Mouse (Mus musculus): ENCODE results near the gene Nol3. TPM values are rescaled to one million over a fixed set of nuclear protein-coding genes. Genes with fewer than 3 reads are reported as not detected.

Nol3 gene
- polyA plus RNA-seq, 1 experiment from 2014 or later: 5.2 TPM

DNA sequence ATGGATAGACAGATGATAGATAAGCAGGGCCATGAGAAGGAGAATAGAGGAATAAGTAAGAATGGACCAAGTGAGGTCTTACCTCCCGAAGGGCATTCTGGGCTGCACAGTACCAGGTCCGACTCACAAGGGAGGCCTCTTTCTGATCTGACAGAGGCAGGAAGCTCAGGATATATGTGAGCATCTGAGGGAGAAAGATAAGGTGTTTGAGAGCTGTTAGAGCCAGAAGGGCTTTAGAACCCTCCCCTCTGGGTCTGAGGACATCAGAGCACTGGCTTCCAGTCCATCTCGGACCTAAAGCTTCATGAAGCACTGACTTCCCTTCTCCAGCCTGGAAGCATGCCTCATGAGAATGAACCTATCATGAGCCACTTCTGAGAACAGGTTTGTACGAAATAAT lies 47.2 kb downstream of the Nol3 start:
- no peak for ATAC-seq (replicated peaks; ENCODE audit: extremely low read depth, insufficient read depth, low FRiP score)
- peaks cover 11% of the 10 kb centered on the region for H3K36me3 ChIP-seq (ENCODE audit: control insufficient read depth, insufficient read depth)
- H3K9ac ChIP-seq (ENCODE audit: low read length): no peak overlapping the region
- H3K4me1 ChIP-seq (ENCODE audit: control insufficient read depth, insufficient read depth, low read length): peaks cover 17% of the 10 kb centered on the region
- H3K9me3 ChIP-seq (replicated peaks; ENCODE audit: control insufficient read depth, low read length): no peaks in the 10 kb centered on the region
- H3K4me3 ChIP-seq (ENCODE audit: low read length): no peak overlapping the region
- 80% methylated on average over 4 of the region's 4 CpGs for WGBS
- no peak overlapping the region for H3K4me2 ChIP-seq (ENCODE audit: low read depth, low read length)
- no peaks in the 10 kb centered on the region for H3K27me3 ChIP-seq (ENCODE audit: control insufficient read depth, insufficient read depth, low read length)
- H3K27ac ChIP-seq (ENCODE audit: low read length): no peak overlapping the region

DNA sequence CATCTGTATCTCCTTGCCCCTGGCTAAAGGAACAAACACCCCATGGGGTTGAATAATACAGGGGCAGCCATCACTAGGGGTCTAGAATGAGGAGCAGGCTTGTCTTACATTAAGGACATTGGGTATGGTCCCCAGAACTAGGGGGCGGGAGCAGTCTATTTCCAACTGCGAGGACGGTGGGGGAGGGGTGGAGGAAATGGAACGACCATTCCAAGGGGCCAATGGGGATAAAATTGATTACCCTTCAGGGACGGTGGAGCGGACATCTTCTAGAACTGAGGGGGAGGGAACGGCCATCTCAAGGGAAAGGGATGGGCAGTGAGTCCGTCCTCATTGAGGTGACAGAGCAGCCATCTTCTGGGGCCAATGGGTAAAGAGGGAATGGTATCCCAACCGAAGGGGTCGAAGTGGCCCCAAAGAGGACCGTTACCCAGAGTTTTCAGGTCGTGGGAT lies 49.7 kb downstream of the Nol3 start:
- peaks cover 32% of the 10 kb centered on the region for H3K36me3 ChIP-seq (ENCODE audit: control insufficient read depth, insufficient read depth)

DNA sequence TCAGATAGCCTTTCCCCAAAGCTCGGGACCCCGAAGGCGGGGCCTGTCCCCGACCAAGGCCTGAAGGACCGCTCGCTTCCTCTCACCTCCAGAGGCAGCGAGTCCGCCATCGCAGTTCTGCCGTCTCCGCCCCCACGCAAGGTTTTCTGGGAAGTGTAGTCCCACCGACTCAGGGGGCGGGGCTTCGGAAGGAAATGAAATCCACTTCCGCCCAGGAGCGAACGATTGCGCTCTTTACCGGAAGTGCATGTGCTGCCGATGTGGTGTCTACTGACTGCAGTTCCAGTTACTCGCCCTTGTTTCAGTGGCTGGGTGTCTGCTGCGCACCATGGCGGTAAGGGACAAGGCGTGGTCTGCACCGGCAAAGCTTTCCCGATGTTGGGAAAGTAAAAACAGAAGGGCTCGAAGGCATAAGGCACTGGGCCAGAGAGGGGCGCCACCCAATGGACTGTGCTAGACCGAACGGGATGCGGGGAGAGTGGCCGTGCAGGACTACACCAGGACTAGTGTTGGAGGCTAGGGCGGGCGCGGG lies 50.3 kb downstream of the Nol3 start, which contains the start of the genes Lrrc29 and Tmem208:
Lrrc29 (minus strand) TSS at position 138 of the 532 bp plus-strand sequence.
Tmem208 (plus strand) TSS at position 214 of the 532 bp plus-strand sequence.
- Histone ChIP-seq H3K27ac (ENCODE audit: low read length) (peak within 1 kb of the TSS; percentile 87), H3K9me3 (replicated peaks; ENCODE audit: control insufficient read depth, low read length) (no peaks in the 10 kb centered on the region), H3K4me3 (ENCODE audit: low read length) (peak within 1 kb of the TSS; percentile 96), H3K4me2 (ENCODE audit: low read depth, low read length) (peak within 1 kb of the TSS; percentile 96), H3K9ac (ENCODE audit: low read length) (peak within 1 kb of the TSS; percentile 97), H3K4me1 (ENCODE audit: control insufficient read depth, insufficient read depth, low read length) (peaks cover 17% of the 10 kb centered on the region), H3K27me3 (ENCODE audit: control insufficient read depth, insufficient read depth, low read length) (no peaks in the 10 kb centered on the region), H3K36me3 (ENCODE audit: control insufficient read depth, insufficient read depth) (peaks cover 34% of the 10 kb centered on the region)
- under 1% methylated on average over 36 of the region's 36 CpGs for WGBS
- ATAC-seq (replicated peaks; ENCODE audit: extremely low read depth, insufficient read depth, low FRiP score): peak; percentile 92

More for the DNA sequence above, 49.7 kb downstream of the Nol3 start:
- Histone ChIP-seq H3K27me3 (ENCODE audit: control insufficient read depth, insufficient read depth, low read length) (no peaks in the 10 kb centered on the region), H3K27ac (ENCODE audit: low read length) (peak overlapping the region; percentile 86), H3K9me3 (replicated peaks; ENCODE audit: control insufficient read depth, low read length) (no peaks in the 10 kb centered on the region), H3K4me2 (ENCODE audit: low read depth, low read length) (peak overlapping the region; percentile 96), H3K4me3 (ENCODE audit: low read length) (peak overlapping the region; percentile 96), H3K9ac (ENCODE audit: low read length) (peak overlapping the region; percentile 97), H3K4me1 (ENCODE audit: control insufficient read depth, insufficient read depth, low read length) (peaks cover 17% of the 10 kb centered on the region)
- under 1% methylated on average over 12 of the region's 12 CpGs for WGBS
- no peak for ATAC-seq (replicated peaks; ENCODE audit: extremely low read depth, insufficient read depth, low FRiP score)

DNA sequence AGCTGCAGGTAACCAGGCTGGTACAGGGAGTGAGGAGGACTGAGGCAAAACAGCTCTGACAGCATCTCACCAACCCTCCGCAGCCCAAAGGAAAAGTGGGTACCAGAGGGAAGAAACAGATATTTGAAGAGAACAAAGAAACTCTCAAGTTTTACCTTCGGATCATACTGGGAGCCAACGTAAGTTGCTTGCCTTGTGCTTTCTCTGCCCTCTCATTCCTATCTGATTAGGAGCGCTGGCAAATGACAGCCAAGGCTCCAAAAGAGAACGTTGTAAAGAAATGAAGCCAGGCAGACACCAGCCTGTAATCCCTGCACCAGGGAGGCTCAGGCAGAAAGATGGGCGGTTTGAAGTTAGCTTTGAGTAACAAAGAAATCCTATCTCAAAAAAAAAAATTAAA lies 51.0 kb downstream of the Nol3 start:
- Histone ChIP-seq H3K4me2 (ENCODE audit: low read depth, low read length) (peak overlapping the region; percentile 81), H3K36me3 (ENCODE audit: control insufficient read depth, insufficient read depth) (peaks cover 40% of the 10 kb centered on the region), H3K27ac (ENCODE audit: low read length) (peak overlapping the region; percentile 87), H3K4me3 (ENCODE audit: low read length) (peak overlapping the region; percentile 96), H3K27me3 (ENCODE audit: control insufficient read depth, insufficient read depth, low read length) (no peaks in the 10 kb centered on the region), H3K4me1 (ENCODE audit: control insufficient read depth, insufficient read depth, low read length) (peaks cover 17% of the 10 kb centered on the region), H3K9me3 (replicated peaks; ENCODE audit: control insufficient read depth, low read length) (no peaks in the 10 kb centered on the region), H3K9ac (ENCODE audit: low read length) (peak overlapping the region; percentile 97)
- WGBS: 26% methylated on average over 6 of the region's 6 CpGs
- ATAC-seq (replicated peaks; ENCODE audit: extremely low read depth, insufficient read depth, low FRiP score): no peak

DNA sequence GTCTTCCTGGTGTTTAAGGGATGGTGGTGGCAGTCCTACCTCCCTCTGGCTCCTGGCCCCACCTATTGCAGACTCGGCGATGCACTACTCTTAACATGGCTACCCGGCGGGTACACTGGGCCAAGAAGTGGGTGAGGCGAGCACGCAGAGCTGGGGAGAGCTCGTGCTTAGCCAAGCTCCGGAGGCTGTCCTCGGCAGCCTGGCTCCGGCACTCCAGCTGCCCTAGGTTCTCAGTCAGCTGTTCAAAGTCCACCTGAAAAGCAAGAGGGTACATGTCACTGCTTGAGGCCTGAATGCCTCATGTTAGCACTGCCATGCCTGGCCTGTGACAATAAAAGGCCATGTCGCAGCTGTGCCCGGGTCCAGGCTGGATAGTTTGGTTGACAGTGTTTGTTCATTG lies 54.4 kb downstream of the Nol3 start:
- Histone ChIP-seq H3K9me3 (replicated peaks; ENCODE audit: control insufficient read depth, low read length) (no peaks in the 10 kb centered on the region), H3K36me3 (ENCODE audit: control insufficient read depth, insufficient read depth) (peaks cover 50% of the 10 kb centered on the region), H3K27me3 (ENCODE audit: control insufficient read depth, insufficient read depth, low read length) (no peaks in the 10 kb centered on the region), H3K9ac (ENCODE audit: low read length) (no peak overlapping the region), H3K4me2 (ENCODE audit: low read depth, low read length) (no peak overlapping the region), H3K4me1 (ENCODE audit: control insufficient read depth, insufficient read depth, low read length) (peaks cover 13% of the 10 kb centered on the region), H3K4me3 (ENCODE audit: low read length) (no peak overlapping the region), H3K27ac (ENCODE audit: low read length) (no peak overlapping the region)
- no peak for ATAC-seq (replicated peaks; ENCODE audit: extremely low read depth, insufficient read depth, low FRiP score)
- WGBS: 94% methylated on average over 12 of the region's 12 CpGs

DNA sequence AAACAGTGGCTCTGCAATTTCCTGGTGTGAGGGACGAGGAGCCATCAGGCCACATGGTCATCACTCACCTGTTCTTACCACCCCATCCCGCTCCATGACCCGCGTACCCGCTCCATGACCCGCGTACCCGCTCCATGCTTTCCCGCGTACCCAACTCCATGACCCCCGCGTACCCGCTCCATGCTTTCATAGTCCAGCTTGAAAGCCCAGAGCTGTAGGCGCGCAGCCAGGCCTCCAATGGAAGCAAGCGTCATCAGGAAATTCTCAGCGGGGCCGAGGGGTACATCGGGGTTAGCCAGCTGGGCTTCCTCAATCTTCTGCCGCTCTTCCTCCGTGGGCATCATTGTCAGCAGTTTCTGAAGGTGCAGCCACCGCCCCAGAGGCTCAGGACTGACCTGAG lies 55.5 kb downstream of the Nol3 start:
- Histone ChIP-seq H3K36me3 (ENCODE audit: control insufficient read depth, insufficient read depth) (peaks cover 60% of the 10 kb centered on the region), H3K27me3 (ENCODE audit: control insufficient read depth, insufficient read depth, low read length) (no peaks in the 10 kb centered on the region)
- WGBS: 92% methylated on average over 22 of the region's 22 CpGs

More for the DNA sequence above, 55.5 kb downstream of the Nol3 start:
- H3K4me2 ChIP-seq (ENCODE audit: low read depth, low read length): no peak overlapping the region
- no peak overlapping the region for H3K27ac ChIP-seq (ENCODE audit: low read length)
- no peak overlapping the region for H3K9ac ChIP-seq (ENCODE audit: low read length)
- no peaks in the 10 kb centered on the region for H3K9me3 ChIP-seq (replicated peaks; ENCODE audit: control insufficient read depth, low read length)
- peaks cover 9% of the 10 kb centered on the region for H3K4me1 ChIP-seq (ENCODE audit: control insufficient read depth, insufficient read depth, low read length)
- H3K4me3 ChIP-seq (ENCODE audit: low read length): no peak overlapping the region
- ATAC-seq (replicated peaks; ENCODE audit: extremely low read depth, insufficient read depth, low FRiP score): no peak

MicroRNA genes within 50 kb of the gene (microRNA counts, 519-probe panel; counts per million panel counts)
- microRNA mmu-miR-328: 2,413 counts per million, percentile 54 among the panel's probes with 10 or more counts

Small RNAs within 50 kb of the gene (microRNA-seq; reads per million reads assigned to microRNA genes)
- gene Gm27320: not detected
- gene Mir328: 412 reads per million, percentile 71 among the genes with 10 or more reads in this experiment

Other genes with a start within 250 kb of the Nol3 start
- not detected in 2 replicates for gene Ces3a, start 227.5 kb upstream of the Nol3 start, polyA plus RNA-seq (2015; fragmentation: Nextera tagmentation; extraction: Ambion mirVana)
- 0.14 and 0.16 TPM in 2 replicates for gene Ces3b, start 192.4 kb upstream of the Nol3 start, polyA plus RNA-seq (2015; fragmentation: Nextera tagmentation; extraction: Ambion mirVana)
- not detected in 2 replicates for gene Ces4a, start 144.3 kb upstream of the Nol3 start, polyA plus RNA-seq (2015; fragmentation: Nextera tagmentation; extraction: Ambion mirVana)
- 38.7 and 48.5 TPM in 2 replicates for gene Cbfb, start 105.5 kb upstream of the Nol3 start, polyA plus RNA-seq (2015; fragmentation: Nextera tagmentation; extraction: Ambion mirVana)
- 20.8 and 22.5 TPM in 2 replicates for gene D230025D16Rik, start 51.0 kb upstream of the Nol3 start, polyA plus RNA-seq (2015; fragmentation: Nextera tagmentation; extraction: Ambion mirVana)
- 12.7 and 13.1 TPM in 2 replicates for gene B3gnt9, start 21.0 kb upstream of the Nol3 start, polyA plus RNA-seq (2015; fragmentation: Nextera tagmentation; extraction: Ambion mirVana)
- 20.3 and 25.4 TPM in 2 replicates for gene Tradd, start 11.5 kb upstream of the Nol3 start, polyA plus RNA-seq (2015; fragmentation: Nextera tagmentation; extraction: Ambion mirVana)
- 4.5 and 5.0 TPM in 2 replicates for gene Fbxl8, start 11.5 kb upstream of the Nol3 start, polyA plus RNA-seq (2015; fragmentation: Nextera tagmentation; extraction: Ambion mirVana)
- gene Hsf4, start 6.3 kb upstream of the Nol3 start, polyA plus RNA-seq (2015; fragmentation: Nextera tagmentation; extraction: Ambion mirVana): 0.27 and 0.29 TPM in 2 replicates
- 5.4 and 6.7 TPM in 2 replicates for gene 4931428F04Rik, start 13.7 kb downstream of the Nol3 start, polyA plus RNA-seq (2015; fragmentation: Nextera tagmentation; extraction: Ambion mirVana)
- 14.6 and 14.9 TPM in 2 replicates for gene Exoc3l, start 20.0 kb downstream of the Nol3 start, polyA plus RNA-seq (2015; fragmentation: Nextera tagmentation; extraction: Ambion mirVana)
- gene E2f4, start 21.5 kb downstream of the Nol3 start, polyA plus RNA-seq (2015; fragmentation: Nextera tagmentation; extraction: Ambion mirVana): 50.8 and 61.1 TPM in 2 replicates
- gene Elmo3, start 29.5 kb downstream of the Nol3 start, polyA plus RNA-seq (2015; fragmentation: Nextera tagmentation; extraction: Ambion mirVana): 4.1 and 5.1 TPM in 2 replicates
- gene Lrrc29, start 50.1 kb downstream of the Nol3 start, polyA plus RNA-seq (2015; fragmentation: Nextera tagmentation; extraction: Ambion mirVana): 0.80 and 0.84 TPM in 2 replicates
- gene Tmem208, start 50.2 kb downstream of the Nol3 start, polyA plus RNA-seq (2015; fragmentation: Nextera tagmentation; extraction: Ambion mirVana): 82.1 and 84.2 TPM in 2 replicates
- 1.1 and 2.3 TPM in 2 replicates for gene Fhod1, start 71.8 kb downstream of the Nol3 start, polyA plus RNA-seq (2015; fragmentation: Nextera tagmentation; extraction: Ambion mirVana)
- gene Slc9a5, start 72.7 kb downstream of the Nol3 start, polyA plus RNA-seq (2015; fragmentation: Nextera tagmentation; extraction: Ambion mirVana): 1.1 and 1.4 TPM in 2 replicates
- 0.18 and 0.21 TPM in 2 replicates for gene Plekhg4, start 97.1 kb downstream of the Nol3 start, polyA plus RNA-seq (2015; fragmentation: Nextera tagmentation; extraction: Ambion mirVana)
- 0.07 TPM in 1 of 2 replicates, not detected in the other for gene Kctd19, start 137.4 kb downstream of the Nol3 start, polyA plus RNA-seq (2015; fragmentation: Nextera tagmentation; extraction: Ambion mirVana)
- 0.37 and 0.54 TPM in 2 replicates for gene Lrrc36, start 137.4 kb downstream of the Nol3 start, polyA plus RNA-seq (2015; fragmentation: Nextera tagmentation; extraction: Ambion mirVana)
- 38.7 and 40.0 TPM in 2 replicates for gene Tppp3, start 195.4 kb downstream of the Nol3 start, polyA plus RNA-seq (2015; fragmentation: Nextera tagmentation; extraction: Ambion mirVana)
- 26.3 and 31.3 TPM in 2 replicates for gene Zdhhc1, start 220.8 kb downstream of the Nol3 start, polyA plus RNA-seq (2015; fragmentation: Nextera tagmentation; extraction: Ambion mirVana)
- 0.24 and 0.25 TPM in 2 replicates for gene Hsd11b2, start 242.6 kb downstream of the Nol3 start, polyA plus RNA-seq (2015; fragmentation: Nextera tagmentation; extraction: Ambion mirVana)

Measured in heart, embryonic 16.5 days (tissue).